Mouse (Mus musculus) forebrain, embryonic 11.5 days (tissue): ENCODE results near the gene Gm11084. TPM values are rescaled to one million over a fixed set of nuclear protein-coding genes. Genes with fewer than 3 reads are reported as not detected.

ENCODE experiments used
- ATAC-seq: fragments of 200-750 bp; cut with Nextera tagmentation; replicated peaks from 2 replicates; pipeline ENCODE4 v1.8.0; 2017; ENCODE audit warnings: moderate TSS enrichment; ENCODE audit not compliant: low FRiP score
- DNase-seq: peaks from one replicate; pipeline ENCODE4 v3.0.0-alpha.2; 2017; ENCODE audit warnings: low spot score
- H3K27ac ChIP-seq: fragments of 300-500 bp; sonication (generic); 2 replicates; pipeline ENCODE4 v1.5.1; 2014; ENCODE audit warnings: low read depth, low read length
- H3K27me3 ChIP-seq: fragments of 300-500 bp; sonication (generic); 2 replicates; pipeline ENCODE4 v1.6.1; 2014; ENCODE audit warnings: mild to moderate bottlenecking, low read length, mixed read lengths; ENCODE audit not compliant: control insufficient read depth, insufficient read depth
- H3K36me3 ChIP-seq: fragments of 300-500 bp; sonication (generic); 2 replicates; pipeline ENCODE4 v1.6.1; 2014; ENCODE audit warnings: mild to moderate bottlenecking, low read length, moderate library complexity, mixed read lengths; ENCODE audit not compliant: control insufficient read depth, insufficient read depth
- H3K4me1 ChIP-seq: fragments of 300-500 bp; sonication (generic); replicated peaks from 2 replicates; pipeline ENCODE4 v1.6.1; 2014; ENCODE audit warnings: low read length, mixed read lengths; ENCODE audit not compliant: control insufficient read depth, insufficient read depth
- H3K4me2 ChIP-seq: fragments of 300-500 bp; sonication (generic); 2 replicates; pipeline ENCODE4 v1.6.1; 2014; ENCODE audit warnings: low read depth, mild to moderate bottlenecking, low read length, moderate library complexity, mixed read lengths; ENCODE audit not compliant: severe bottlenecking
- H3K4me3 ChIP-seq: fragments of 300-500 bp; sonication (generic); 2 replicates; pipeline ENCODE4 v1.5.1; 2014; ENCODE audit warnings: low read depth, low read length
- H3K9ac ChIP-seq: fragments of 300-500 bp; sonication (generic); 2 replicates; pipeline ENCODE4 v1.6.1; 2014; ENCODE audit warnings: low read length
- H3K9me3 ChIP-seq: fragments of 300-500 bp; sonication (generic); 2 replicates; pipeline ENCODE4 v1.6.1; 2016; ENCODE audit warnings: low read length, mixed read lengths; ENCODE audit not compliant: control insufficient read depth
- WGBS: fragments of 180-500 bp; shearing (Covaris S2); extraction: QIAGEN DNeasy Blood & Tissue Kit; methylation state at CpG from one replicate; pipeline ENCODE4 v1.1.7; 2014; 5-methylcytosine and 5-hydroxymethylcytosine counted together
- polyA plus RNA-seq: library from polyadenylated mRNA; unstranded; fragments of >200 nt; fragmentation: Nextera tagmentation; extraction: Ambion mirVana; gene quantifications from 2 replicates; pipeline ENCODE4 v1.2.1, GENCODE M21; 2014

The Gm11084 gene
- not detected in 2 replicates for polyA plus RNA-seq

- Histone ChIP-seq H3K9ac (no peak within 1 kb of the TSS), H3K4me3 (no peak within 1 kb of the TSS), H3K27ac (no peak within 1 kb of the TSS), H3K36me3 (no peaks in the 10 kb centered on the region), H3K4me1 (no peaks in the 10 kb centered on the region), H3K9me3 (no peaks in the 10 kb centered on the region; the same call in 1 of the 2 replicates), H3K4me2 (no peak within 1 kb of the TSS), H3K27me3 (no peaks in the 10 kb centered on the region)
- ATAC-seq (no peak), DNase-seq (no peak)
- WGBS, result 93% methylated on average over 5 of the region's 5 CpGs
Observed at GRCm38 (mm10) chr2:72986616-72987015, at the start of gene Gm11084. TSS of gene Gm11084 (minus strand) at chr2:72986716.

GRCm38 (mm10) chr2:73031061-73032055, 44.8 kb upstream of the Gm11084 start:
- Histone ChIP-seq H3K27me3 (no peaks in the 10 kb centered on the region), H3K36me3 (no peaks in the 10 kb centered on the region), H3K9me3 (no peaks in the 10 kb centered on the region; the same call in 1 of the 2 replicates), H3K9ac (no peak overlapping the region), H3K4me2 (no peak overlapping the region), H3K4me1 (no peaks in the 10 kb centered on the region), H3K27ac (no peak overlapping the region), H3K4me3 (no peak overlapping the region)
- DNase-seq (no peak), ATAC-seq (no peak)
- 84% methylated on average over 7 of the region's 7 CpGs for WGBS

- Histone ChIP-seq H3K4me2 (no peak overlapping the region), H3K9me3 (no peaks in the 10 kb centered on the region; the same call in 1 of the 2 replicates), H3K27me3 (no peaks in the 10 kb centered on the region), H3K27ac (no peak overlapping the region), H3K36me3 (no peaks in the 10 kb centered on the region), H3K4me3 (no peak overlapping the region), H3K9ac (no peak overlapping the region), H3K4me1 (no peaks in the 10 kb centered on the region)
- DNase-seq (no peak), ATAC-seq (no peak)
- WGBS, result 91% methylated on average over 3 of the region's 3 CpGs
Observed at GRCm38 (mm10) chr2:73029846-73030245, 43.3 kb upstream of the Gm11084 start.

GRCm38 (mm10) chr2:73028019-73028418, 41.5 kb upstream of the Gm11084 start:
- DNase-seq (no peak), ATAC-seq (no peak)
- Histone ChIP-seq H3K4me1 (no peaks in the 10 kb centered on the region), H3K27me3 (no peaks in the 10 kb centered on the region), H3K9me3 (no peaks in the 10 kb centered on the region; the same call in 1 of the 2 replicates), H3K9ac (no peak overlapping the region), H3K27ac (no peak overlapping the region), H3K36me3 (no peaks in the 10 kb centered on the region), H3K4me2 (no peak overlapping the region), H3K4me3 (no peak overlapping the region)
- 90% methylated on average over 3 of the region's 3 CpGs for WGBS

GRCm38 (mm10) chr2:73027126-73027525, 40.6 kb upstream of the Gm11084 start:
- Histone ChIP-seq H3K9me3 (no peaks in the 10 kb centered on the region; the same call in 1 of the 2 replicates), H3K4me3 (no peak overlapping the region), H3K27me3 (no peaks in the 10 kb centered on the region), H3K4me1 (no peaks in the 10 kb centered on the region), H3K4me2 (no peak overlapping the region), H3K9ac (no peak overlapping the region), H3K27ac (no peak overlapping the region), H3K36me3 (no peaks in the 10 kb centered on the region)
- 70% methylated on average over 3 of the region's 3 CpGs for WGBS
- no peak for DNase-seq
- no peak for ATAC-seq

GRCm38 (mm10) chr2:73023803-73024202, 37.3 kb upstream of the Gm11084 start:
- no peak overlapping the region for H3K27ac ChIP-seq
- no peaks in the 10 kb centered on the region for H3K36me3 ChIP-seq
- no peaks in the 10 kb centered on the region for H3K4me1 ChIP-seq
- DNase-seq, result no peak
- H3K27me3 ChIP-seq, result no peaks in the 10 kb centered on the region
- no peak overlapping the region for H3K4me3 ChIP-seq
- WGBS, result 48% methylated on average over 6 of the region's 6 CpGs
- ATAC-seq, result no peak
- H3K9ac ChIP-seq, result no peak overlapping the region
- no peak overlapping the region for H3K4me2 ChIP-seq
- no peaks in the 10 kb centered on the region for H3K9me3 ChIP-seq

GRCm38 (mm10) chr2:73021046-73021445, 34.5 kb upstream of the Gm11084 start:
- H3K4me1 ChIP-seq, result no peaks in the 10 kb centered on the region
- ATAC-seq, result no peak
- no peaks in the 10 kb centered on the region for H3K27me3 ChIP-seq
- WGBS, result 88% methylated on average over 6 of the region's 6 CpGs
- no peak for DNase-seq
- no peaks in the 10 kb centered on the region for H3K36me3 ChIP-seq
- no peak overlapping the region for H3K4me3 ChIP-seq
- no peaks in the 10 kb centered on the region for H3K9me3 ChIP-seq
- H3K27ac ChIP-seq, result no peak overlapping the region
- no peak overlapping the region for H3K9ac ChIP-seq
- no peak overlapping the region for H3K4me2 ChIP-seq

- ATAC-seq, result no peak
Observed at GRCm38 (mm10) chr2:73019371-73020146, 33.0 kb upstream of the Gm11084 start.

More at GRCm38 (mm10) chr2:73019371-73020146, 33.0 kb upstream of the Gm11084 start:
- Histone ChIP-seq H3K27me3 (no peaks in the 10 kb centered on the region), H3K9ac (no peak overlapping the region), H3K4me3 (no peak overlapping the region), H3K4me2 (no peak overlapping the region), H3K4me1 (no peaks in the 10 kb centered on the region), H3K27ac (no peak overlapping the region), H3K9me3 (no peaks in the 10 kb centered on the region), H3K36me3 (no peaks in the 10 kb centered on the region)
- DNase-seq, result no peak
- WGBS, result 86% methylated on average over 9 of the region's 9 CpGs
